Mouse (Mus musculus) left cerebral cortex, postnatal 36 days (tissue): ENCODE results near the gene Fbxo7. TPM values are rescaled to one million over a fixed set of nuclear protein-coding genes. Genes with fewer than 3 reads are reported as not detected.
"Not testable (repeated sequence)": the region's sequence is repeated elsewhere in the genome, so short reads cannot be mapped to it uniquely, and the experiment has no call there.

Source experiments
- DNase-seq, 2 experiments: peaks; one replicate each; pipeline ENCODE4 v3.0.0; 2021 to 2022; ENCODE audit warnings: low spot score in 2 of 2, mixed read lengths in 1 of 2
- intact Hi-C: fragments of 180-260 bp; cut with DNase I; formaldehyde crosslinking; loops from one replicate; pipeline ENCODE4 v1.15.1; 2025
- total RNA-seq, 2 experiments: library from RNA; stranded (reverse); gene quantifications; 2 replicates each; pipeline ENCODE4 v1.2.3; 2021

Gene Fbxo7
- 10 to 100 TPM; 25.5 to 29.0 TPM for total RNA-seq

DNA sequence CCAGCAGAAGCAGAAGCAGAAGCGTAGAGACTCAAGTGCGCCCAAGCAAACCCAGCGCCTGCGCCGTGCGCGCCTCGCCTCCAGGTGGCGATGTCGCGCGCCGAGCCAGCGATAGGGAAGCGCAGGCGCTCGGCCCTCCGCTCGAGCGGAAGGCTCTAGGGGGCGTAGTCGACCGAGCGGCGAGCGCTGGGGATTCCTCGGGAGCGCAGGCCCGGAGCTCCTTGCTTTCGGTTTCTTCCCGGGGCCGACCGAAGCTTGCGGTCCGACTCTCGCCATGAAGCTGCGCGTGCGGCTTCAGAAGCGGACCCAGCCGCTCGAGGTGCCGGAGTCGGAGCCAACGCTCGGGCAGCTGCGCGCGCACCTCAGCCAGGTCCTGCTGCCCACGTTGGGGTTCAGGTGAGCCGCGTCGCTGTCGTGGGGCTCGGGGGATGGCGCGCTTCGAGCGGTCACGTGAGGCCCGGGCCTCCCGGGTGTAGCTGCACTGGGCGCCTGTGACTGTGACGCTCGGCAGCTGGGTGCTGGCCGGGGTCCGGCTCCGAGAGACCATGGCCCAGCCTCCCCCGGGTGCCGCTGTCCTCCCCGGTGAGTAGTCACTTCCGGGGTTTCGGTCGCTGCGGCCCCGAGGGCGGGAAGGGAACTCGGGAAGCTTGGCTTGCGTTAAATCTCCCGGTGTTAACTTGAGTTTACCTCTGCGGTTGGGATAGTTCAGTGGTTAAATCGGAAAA, at the start of gene Fbxo7:
Fbxo7 (plus strand) TSS at position 224 of the 725 bp plus-strand sequence.
- peak; percentile 85 to 88 for DNase-seq
- intact Hi-C loops: loop anchor here (1.0 to 5.0 kb wide), 2 partner anchors 55 to 442 kb away; no protein-coding TSS in a partner anchor

- intact Hi-C loops: no loop called here
- peak in 1 of 2 experiments; percentile 5 for DNase-seq
Measured at GRCm38 (mm10) chr10:85972915-85973314, 48.9 kb upstream of the Fbxo7 start.

GRCm38 (mm10) chr10:85989412-85990115, 32.2 kb upstream of the Fbxo7 start:
- intact Hi-C loops: no loop called here
- no peak for DNase-seq

DNA sequence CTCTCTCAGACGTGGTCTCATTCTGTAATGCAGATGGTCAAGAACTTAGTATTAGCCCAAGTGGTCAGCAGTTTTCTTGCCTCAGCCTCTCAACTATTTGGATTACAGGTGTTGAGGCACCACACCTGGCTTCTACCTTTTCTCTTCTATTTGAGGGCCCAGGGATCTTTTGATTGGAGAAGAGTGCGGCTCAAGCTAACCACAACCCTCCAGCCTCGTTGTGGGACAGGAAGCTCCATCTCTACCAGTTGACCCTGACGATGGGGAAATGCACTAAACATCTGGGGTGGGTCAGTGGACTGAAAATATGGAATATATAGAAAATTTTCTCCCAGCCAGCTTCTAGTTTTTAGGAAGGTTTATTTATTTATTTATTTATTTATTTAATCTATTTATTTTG, 29.4 kb upstream of the Fbxo7 start:
- no peak for DNase-seq
- intact Hi-C loops: no loop called here

DNA sequence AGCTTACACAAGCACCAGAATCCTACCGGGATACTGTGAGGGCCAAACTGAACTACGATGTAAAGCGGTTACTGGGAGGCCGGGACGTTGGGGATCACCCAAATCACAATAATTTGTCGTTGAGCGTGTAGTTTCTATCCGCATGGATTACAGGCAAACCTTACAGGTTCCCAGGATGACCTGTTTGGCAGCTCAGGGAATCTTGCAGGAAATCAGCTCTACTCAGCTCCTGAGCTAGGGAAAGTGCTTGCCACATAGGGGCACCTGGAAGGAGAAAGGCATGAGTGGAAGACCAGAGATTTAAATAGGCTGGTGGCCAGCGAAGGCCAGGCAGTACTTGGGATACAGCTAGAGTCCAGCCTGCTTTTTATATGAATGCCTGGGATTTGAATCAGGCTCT, 27.9 kb upstream of the Fbxo7 start:
- no peak for DNase-seq
- intact Hi-C loops: no loop called here

- intact Hi-C loops: no loop called here
- no peak for DNase-seq
Measured at GRCm38 (mm10) chr10:85994543-85995104, 27.1 kb upstream of the Fbxo7 start.

DNA sequence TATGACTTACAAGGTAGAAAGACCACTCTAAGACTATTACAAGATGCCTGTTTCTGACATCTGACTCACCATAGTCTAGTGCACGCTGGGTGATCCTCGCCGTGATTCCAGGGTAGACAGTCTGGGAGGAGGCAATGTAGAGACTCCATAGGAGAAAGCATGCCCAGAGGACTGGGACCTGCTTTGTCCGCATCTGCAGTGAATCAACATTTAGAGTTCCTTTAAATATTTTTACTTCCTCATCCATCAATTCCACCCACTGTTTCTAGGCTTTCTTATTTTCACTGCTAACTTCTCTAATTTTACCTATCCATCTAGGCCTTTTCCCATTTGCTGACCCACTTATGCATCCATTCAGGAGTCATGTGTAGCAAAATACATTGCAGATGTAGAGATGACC, 21.3 kb upstream of the Fbxo7 start:
- DNase-seq: no peak

GRCm38 (mm10) chr10:86006455-86006854, 15.3 kb upstream of the Fbxo7 start:
- no peak for DNase-seq
- intact Hi-C loops: no loop called here

More for the DNA sequence above, 21.3 kb upstream of the Fbxo7 start:
- intact Hi-C loops: no loop called here

DNA sequence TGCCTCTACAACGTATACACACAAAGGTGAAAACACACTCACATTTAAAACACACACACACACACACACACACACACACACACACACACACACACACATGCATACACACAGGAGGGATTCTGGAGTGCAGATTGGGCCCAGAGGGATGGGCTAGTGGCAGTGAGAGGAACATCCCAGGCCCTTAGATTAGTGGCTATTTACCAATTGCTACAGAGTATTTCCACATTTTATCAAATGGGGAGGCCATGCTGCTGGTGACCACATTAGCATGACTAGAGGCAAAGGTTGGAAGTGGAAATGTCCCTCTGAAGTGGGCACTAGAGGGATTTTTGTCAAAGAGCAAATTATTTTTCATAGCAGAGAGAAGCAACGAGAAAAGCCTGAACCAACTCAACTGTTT, 12.1 kb upstream of the Fbxo7 start:
- DNase-seq: no peak
- intact Hi-C loops: no loop called here

DNA sequence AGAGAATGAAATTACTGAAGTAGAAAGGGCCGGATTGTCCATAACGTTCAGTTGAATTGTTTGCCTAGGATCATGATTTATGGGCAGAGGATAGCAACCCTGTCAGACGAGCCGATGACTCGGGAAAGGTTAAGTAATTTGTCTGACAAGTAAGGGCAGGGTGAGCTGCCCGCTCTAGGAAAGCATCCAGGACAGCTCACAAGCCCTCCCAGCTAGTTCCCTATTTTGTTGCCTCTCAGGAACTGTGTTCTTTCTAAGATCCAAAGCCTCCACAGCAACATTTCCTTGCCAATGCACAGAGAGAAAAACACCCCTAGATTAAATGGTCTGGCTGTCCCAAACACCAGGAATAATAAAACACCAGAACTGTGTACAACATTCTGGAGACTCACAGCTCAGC, 11.1 kb upstream of the Fbxo7 start:
- intact Hi-C loops: no loop called here
- no peak for DNase-seq

DNA sequence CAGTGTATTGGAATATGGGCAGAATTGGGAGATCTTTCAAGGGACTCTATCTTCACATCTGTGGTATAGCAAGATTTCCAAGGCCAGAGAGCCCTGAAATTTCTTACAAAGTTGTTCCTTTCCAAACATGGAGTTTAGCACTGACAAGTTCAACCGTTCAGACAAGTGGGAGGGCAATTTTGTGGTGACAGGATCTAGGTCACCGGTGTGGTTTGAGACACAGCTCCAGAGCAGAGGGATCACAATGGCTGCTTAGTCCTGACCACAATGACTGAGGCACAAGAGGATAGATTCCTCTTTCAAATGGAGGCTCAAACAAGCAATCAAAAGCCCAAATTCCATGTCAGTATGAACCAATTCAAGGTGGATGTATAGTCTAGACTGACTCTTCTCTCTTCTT, 10.6 kb upstream of the Fbxo7 start:
- DNase-seq: no peak
- intact Hi-C loops: no loop called here

DNA sequence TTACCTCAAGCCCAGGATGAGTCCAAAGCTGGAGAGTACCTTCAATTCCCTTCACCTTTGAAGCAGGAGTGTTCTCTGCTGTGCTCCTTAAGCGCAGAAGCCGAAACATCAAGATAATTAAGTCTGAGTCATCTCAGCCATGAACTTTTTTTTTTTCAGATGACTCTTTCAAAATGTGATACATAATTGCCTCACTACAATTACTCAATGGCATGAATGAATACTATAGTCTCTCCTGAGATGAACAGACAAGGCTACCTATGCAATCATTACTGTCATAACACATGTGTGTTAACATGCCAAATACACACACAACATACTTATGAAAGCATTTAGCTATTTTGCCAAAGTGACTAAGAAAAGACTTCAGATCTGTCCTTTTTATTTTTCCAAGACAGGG, 10.0 kb upstream of the Fbxo7 start, which contains the start of gene Bpifc:
Bpifc (minus strand) TSS at position 115 of the 400 bp plus-strand sequence.
- no peak for DNase-seq
- intact Hi-C loops: no loop called here

DNA sequence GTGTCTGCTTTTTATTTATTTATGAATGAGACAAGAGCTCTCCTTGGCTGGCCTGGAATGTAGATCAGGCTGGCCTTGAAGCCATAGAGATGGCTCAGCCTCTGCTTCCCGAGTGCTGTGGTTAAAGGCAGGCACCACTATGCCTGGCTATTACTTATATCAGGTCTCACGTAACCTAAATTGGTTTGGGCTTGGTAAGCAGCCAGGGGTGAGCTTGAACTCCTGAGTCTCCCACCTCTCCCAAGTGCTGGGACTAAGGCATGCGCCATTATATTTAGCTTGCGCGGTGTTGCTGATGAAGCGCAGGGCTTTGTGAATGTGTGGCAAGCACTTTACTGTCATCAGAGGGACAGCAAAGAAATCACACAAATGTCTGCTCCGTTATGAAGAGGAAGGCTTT, 4.0 kb upstream of the Fbxo7 start:
- intact Hi-C loops: no loop called here

DNA sequence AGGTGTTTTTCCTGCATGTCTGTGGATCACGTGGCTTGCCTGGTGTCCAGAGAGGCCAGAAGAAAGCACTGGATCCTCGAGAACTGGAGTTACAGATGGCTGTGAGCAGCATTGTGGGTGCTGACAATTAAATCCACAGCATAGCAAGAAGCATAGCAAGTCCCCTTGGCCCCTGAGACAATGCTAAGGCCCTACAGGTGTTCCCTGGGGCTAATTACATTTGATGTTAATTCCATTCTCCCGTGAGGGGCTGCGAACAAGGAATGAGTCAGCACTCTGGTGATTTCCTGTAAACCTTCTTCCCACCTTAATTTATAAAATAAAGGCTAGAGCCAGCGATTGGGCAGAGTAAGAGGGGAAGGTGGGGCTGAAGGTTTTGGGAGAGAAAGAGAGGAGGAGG, 3.0 kb upstream of the Fbxo7 start:
- intact Hi-C loops: no loop called here
- no peak for DNase-seq

More for the DNA sequence above, 4.0 kb upstream of the Fbxo7 start:
- DNase-seq: no peak

DNA sequence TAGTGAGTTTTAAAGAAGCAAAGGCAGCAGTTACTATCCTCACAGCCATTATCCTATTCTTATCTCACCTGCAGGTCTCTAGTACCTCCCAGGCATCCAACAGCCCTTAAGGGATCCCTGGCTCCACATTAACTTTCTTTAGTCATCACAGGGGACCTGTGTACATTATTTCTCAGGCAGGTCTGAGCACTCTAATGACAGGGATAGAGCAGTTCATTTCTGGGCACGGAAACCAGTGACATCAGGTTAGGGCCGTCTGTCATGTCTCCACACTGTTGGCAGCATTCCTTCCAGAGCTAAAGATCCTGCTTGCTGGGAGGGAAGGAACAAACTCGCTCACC, 394 bp upstream of the Fbxo7 start:
- intact Hi-C loops: loop anchor here (1.0 to 5.0 kb wide), 2 partner anchors 54 to 443 kb away; no protein-coding TSS in a partner anchor
- DNase-seq: no peak

GRCm38 (mm10) chr10:86022474-86022816, 673 bp downstream of the Fbxo7 start:
- intact Hi-C loops: loop anchor here (5.0 kb wide), 1 partner anchor 55 kb away; no protein-coding TSS in a partner anchor
- DNase-seq: no peak

GRCm38 (mm10) chr10:86023149-86023548, 1.4 kb downstream of the Fbxo7 start:
- no peak for DNase-seq
- intact Hi-C loops: loop anchor here (5.0 kb wide), 1 partner anchor 56 kb away; no protein-coding TSS in a partner anchor

- intact Hi-C loops: no loop called here
- DNase-seq: no peak
Measured at GRCm38 (mm10) chr10:86025906-86026305, 4.1 kb downstream of the Fbxo7 start.

GRCm38 (mm10) chr10:86026354-86026753, 4.6 kb downstream of the Fbxo7 start:
- intact Hi-C loops: no loop called here
- no peak for DNase-seq

DNA sequence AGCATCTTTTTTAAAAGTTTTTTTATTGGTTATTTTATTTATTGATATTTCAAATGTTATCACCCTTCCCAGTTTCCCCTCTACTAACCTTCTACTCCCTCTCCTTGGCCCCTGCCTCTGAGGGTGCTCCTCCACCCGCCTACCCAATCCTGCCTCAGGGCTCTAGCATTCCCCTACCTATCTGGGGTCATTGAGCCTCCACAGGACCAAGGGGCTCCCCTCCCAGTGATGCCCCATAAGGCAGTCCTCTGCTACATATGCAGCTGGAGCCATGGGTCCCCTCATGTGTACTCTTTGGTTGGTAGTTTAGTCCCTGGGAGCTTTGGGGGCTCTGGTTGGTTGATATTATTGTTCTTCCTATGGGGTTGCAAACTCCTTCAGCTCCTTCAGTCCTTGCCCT, 5.0 kb downstream of the Fbxo7 start:
- DNase-seq, intact Hi-C loops: not testable (repeated sequence)

- DNase-seq: no peak
- intact Hi-C loops: no loop called here
Measured at GRCm38 (mm10) chr10:86030743-86031142, 9.0 kb downstream of the Fbxo7 start.
